Mouse (Mus musculus) myocyte (in vitro differentiated cells): ENCODE results near the gene Dusp5. TPM values are rescaled to one million over a fixed set of nuclear protein-coding genes. Genes with fewer than 3 reads are reported as not detected.

Experiments
- H3K27me3 ChIP-seq: one replicate; pipeline ENCODE4 v1.6.1; 2011; ENCODE audit not compliant: control insufficient read depth, insufficient read depth, insufficient read length
- H3K36me3 ChIP-seq: one replicate; pipeline ENCODE4 v1.6.1; 2011; ENCODE audit not compliant: control insufficient read depth, insufficient read depth
- H3K4me2 ChIP-seq: one replicate; pipeline ENCODE4 v1.6.1; 2011; ENCODE audit warnings: low read depth, control low read depth
- H3K4me3 ChIP-seq: one replicate; pipeline ENCODE4 v1.5.1; 2011; ENCODE audit warnings: mild to moderate bottlenecking, control low read depth, moderate library complexity
- H3K79me2 ChIP-seq: one replicate; pipeline ENCODE4 v1.6.1; 2011; ENCODE audit not compliant: control insufficient read depth, insufficient read depth
- H3ac ChIP-seq: one replicate; pipeline ENCODE4 v1.6.1; 2011; ENCODE audit not compliant: control insufficient read depth, insufficient read length
- CEBPB ChIP-seq: IDR thresholded peaks from 2 replicates; pipeline ENCODE4 v1.6.1; 2011; ENCODE audit warnings: mild to moderate bottlenecking, moderate library complexity; ENCODE audit not compliant: poor library complexity, insufficient read depth, severe bottlenecking
- E2F4 ChIP-seq: IDR thresholded peaks from one replicate; pipeline ENCODE4 v1.6.1; 2011; ENCODE audit warnings: mild to moderate bottlenecking, control low read depth, moderate library complexity; ENCODE audit not compliant: insufficient read depth
- MAX ChIP-seq: IDR thresholded peaks from one replicate; pipeline ENCODE4 v1.6.1; 2011; ENCODE audit warnings: low read depth, mild to moderate bottlenecking, control low read depth
- MYOD1 ChIP-seq, 3 experiments: IDR thresholded peaks; one replicate each; pipeline ENCODE4 v1.6.1; 2011; ENCODE audit warnings: control low read depth in 2 of 3, low read depth in 2 of 3, mild to moderate bottlenecking in 2 of 3, moderate library complexity in 1 of 3; ENCODE audit not compliant: insufficient read length in 2 of 3, control insufficient read depth in 1 of 3
- MYOG ChIP-seq, 3 experiments: IDR thresholded peaks; one replicate each; pipeline ENCODE4 v1.6.1; 2011; ENCODE audit warnings: control low read depth in 2 of 3, low read depth in 2 of 3, mild to moderate bottlenecking in 2 of 3; ENCODE audit not compliant: insufficient read length in 2 of 3, control insufficient read depth in 1 of 3, insufficient read depth in 1 of 3
- POLR2A ChIP-seq: IDR thresholded peaks from one replicate; pipeline ENCODE4 v1.6.1; 2011; ENCODE audit warnings: low read depth, mild to moderate bottlenecking, control low read depth, moderate library complexity; ENCODE audit not compliant: insufficient read length
- POLR2AphosphoS2 ChIP-seq: IDR thresholded peaks from one replicate; pipeline ENCODE4 v1.6.1; 2011; ENCODE audit warnings: low read depth, control low read depth; ENCODE audit not compliant: insufficient read length
- REST ChIP-seq: IDR thresholded peaks from one replicate; pipeline ENCODE4 v1.6.1; 2011; ENCODE audit warnings: mild to moderate bottlenecking, control low read depth, moderate library complexity; ENCODE audit not compliant: insufficient read depth, insufficient read length
- SRF ChIP-seq: IDR thresholded peaks from one replicate; pipeline ENCODE4 v1.6.1; 2011; ENCODE audit warnings: low read depth; ENCODE audit not compliant: control insufficient read depth, insufficient read length
- TCF12 ChIP-seq: IDR thresholded peaks from one replicate; pipeline ENCODE4 v1.6.1; 2011; ENCODE audit warnings: mild to moderate bottlenecking, control low read depth; ENCODE audit not compliant: poor library complexity, insufficient read depth, severe bottlenecking
- TCF3 ChIP-seq: IDR thresholded peaks from one replicate; pipeline ENCODE4 v1.6.1; 2011; ENCODE audit warnings: low read depth, control low read depth; ENCODE audit not compliant: insufficient read length
- USF1 ChIP-seq: IDR thresholded peaks from one replicate; pipeline ENCODE4 v1.6.1; 2011; ENCODE audit warnings: low read depth, mild to moderate bottlenecking, control low read depth, moderate library complexity
- polyA plus RNA-seq: library from polyadenylated mRNA; unstranded; fragments of >200 nt; fragmentation: generic; extraction: Trizol; gene quantifications from one replicate; pipeline ENCODE4 v1.2.1, GENCODE M21; 2012; ENCODE audit warnings: missing spikeins

Dusp5 gene
- polyA plus RNA-seq, 1 experiment = 4.5 TPM

GRCm38 (mm10) chr19:53544923-53545561 lies 16.1 kb downstream of the Dusp5 start:
- TF ChIP-seq SRF = no peak
- TF ChIP-seq TCF3 = no peak
- TF ChIP-seq MAX = no peak
- no peak for TF ChIP-seq POLR2AphosphoS2
- TF ChIP-seq USF1 = no peak
- TF ChIP-seq POLR2A = no peak
- TF ChIP-seq TCF12 = no peak
- no peak for TF ChIP-seq CEBPB
- TF ChIP-seq MYOG (IDR thresholded peaks at IDR 0.05; ENCODE audit: control insufficient read depth in 1 of 3, insufficient read depth in 1 of 3, insufficient read length in 2 of 3, low read depth in 2 of 3) = no peak
- no peak for TF ChIP-seq MYOD1 (IDR thresholded peaks at IDR 0.05; ENCODE audit: control insufficient read depth in 1 of 3, insufficient read length in 2 of 3, low read depth in 2 of 3)
- TF ChIP-seq REST = no peak
- TF ChIP-seq E2F4 = no peak
- H3K4me3 ChIP-seq = no peak overlapping the region

DNA sequence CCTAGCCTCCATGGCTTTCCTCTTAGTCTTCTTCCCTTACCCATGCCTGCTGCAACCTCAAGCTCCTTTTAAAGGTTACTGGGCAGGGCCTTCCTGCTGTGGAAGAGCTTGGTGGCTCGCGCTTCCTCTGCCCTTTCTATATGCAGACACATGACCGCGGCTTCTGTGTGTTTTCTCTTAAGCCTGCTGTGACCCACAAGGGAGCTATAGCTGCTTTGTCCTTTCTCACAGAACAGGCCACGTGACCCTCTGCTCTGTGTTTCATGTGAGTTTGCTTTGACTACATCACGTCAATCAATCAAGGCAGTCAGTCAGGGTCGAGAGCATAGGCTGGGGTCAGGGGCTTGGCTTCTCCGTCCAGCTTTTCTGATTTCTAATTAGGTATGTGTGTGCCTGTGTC lies 18.7 kb downstream of the Dusp5 start:
- Histone ChIP-seq H3K79me2 (no peaks in the 10 kb centered on the region), H3K4me3 (no peak overlapping the region), H3K27me3 (no peaks in the 10 kb centered on the region), H3ac (no peak overlapping the region), H3K36me3 (peaks cover 4% of the 10 kb centered on the region), H3K4me2 (no peak overlapping the region)
- TF ChIP-seq MYOG (IDR thresholded peaks at IDR 0.05; ENCODE audit: control insufficient read depth in 1 of 3, insufficient read depth in 1 of 3, insufficient read length in 2 of 3, low read depth in 2 of 3) (no peak), POLR2A (no peak), CEBPB (no peak), MAX (no peak), SRF (no peak), TCF3 (no peak), TCF12 (no peak), USF1 (no peak), E2F4 (no peak), MYOD1 (IDR thresholded peaks at IDR 0.05; ENCODE audit: control insufficient read depth in 1 of 3, insufficient read length in 2 of 3, low read depth in 2 of 3) (no peak)

More at GRCm38 (mm10) chr19:53544923-53545561, 16.1 kb downstream of the Dusp5 start:
- H3K79me2 ChIP-seq = no peaks in the 10 kb centered on the region
- no peak overlapping the region for H3ac ChIP-seq
- H3K36me3 ChIP-seq = peaks cover 9% of the 10 kb centered on the region
- no peak overlapping the region for H3K4me2 ChIP-seq
- H3K27me3 ChIP-seq = no peaks in the 10 kb centered on the region

DNA sequence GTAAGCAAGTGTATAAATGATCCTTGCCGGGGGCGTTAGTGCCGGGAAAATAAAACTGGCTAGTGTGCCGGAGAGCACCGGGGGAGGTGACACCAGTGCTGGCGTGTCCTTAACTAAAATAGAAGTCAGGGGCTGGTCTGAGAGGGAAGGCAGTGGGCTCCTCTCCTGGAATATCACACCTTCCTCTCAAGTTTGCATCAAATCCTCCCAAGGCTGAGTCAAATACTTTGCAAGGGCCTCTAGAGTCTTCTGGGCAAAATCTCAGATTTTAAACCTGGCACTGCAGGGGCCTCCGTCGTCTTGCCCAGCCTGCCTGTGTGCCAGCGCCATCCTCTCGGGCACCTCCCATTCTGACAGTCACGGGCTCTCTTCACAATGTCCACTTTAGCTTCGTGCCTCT lies 22.1 kb downstream of the Dusp5 start:
- Histone ChIP-seq H3ac (no peak overlapping the region), H3K79me2 (no peaks in the 10 kb centered on the region), H3K4me3 (no peak overlapping the region), H3K27me3 (no peaks in the 10 kb centered on the region), H3K36me3 (no peaks in the 10 kb centered on the region), H3K4me2 (no peak overlapping the region)
- TF ChIP-seq POLR2A (no peak), TCF12 (no peak), MAX (no peak), TCF3 (no peak), CEBPB (no peak), USF1 (no peak), MYOG (IDR thresholded peaks at IDR 0.05; ENCODE audit: control insufficient read depth in 1 of 3, insufficient read depth in 1 of 3, insufficient read length in 2 of 3, low read depth in 2 of 3) (no peak), POLR2AphosphoS2 (no peak), E2F4 (no peak), SRF (no peak), REST (no peak), MYOD1 (IDR thresholded peaks at IDR 0.05; ENCODE audit: control insufficient read depth in 1 of 3, insufficient read length in 2 of 3, low read depth in 2 of 3) (no peak)

- H3ac ChIP-seq = no peak overlapping the region
- H3K79me2 ChIP-seq = no peaks in the 10 kb centered on the region
- no peak overlapping the region for H3K4me3 ChIP-seq
- no peaks in the 10 kb centered on the region for H3K27me3 ChIP-seq
- H3K36me3 ChIP-seq = no peaks in the 10 kb centered on the region
- TF ChIP-seq TCF12 (no peak), MYOD1 (IDR thresholded peaks at IDR 0.05; ENCODE audit: control insufficient read depth in 1 of 3, insufficient read length in 2 of 3, low read depth in 2 of 3) (peak in 1 of 3 experiments; percentile 45), USF1 (peak; percentile 34)
- H3K4me2 ChIP-seq = peak overlapping the region; percentile 66
Measured at GRCm38 (mm10) chr19:53552216-53552786, 23.4 kb downstream of the Dusp5 start.
